Mouse (Mus musculus) ES-Bruce4 (cell line): ENCODE data around the gene Arl3.

Experiments
- CTCF ChIP-seq: IDR thresholded peaks from one replicate; pipeline ENCODE4 v1.8.1; 2011; ENCODE audit warnings: low read depth, low read length
- POLR2A ChIP-seq: IDR thresholded peaks from one replicate; pipeline ENCODE4 v1.8.1; 2011; ENCODE audit warnings: low read length; ENCODE audit not compliant: insufficient read depth

GRCm38 (mm10) chr19:46486709-46487108 lies 86.3 kb downstream of the Arl3 start:
- no peak for TF ChIP-seq POLR2A
- TF ChIP-seq CTCF, result no peak
